ENCODE assay signal across 25 mouse cellular contexts in genomic region chr1:157297137-157297536, GRCm38 (mm10).
"Had no signal": no experiment of that assay in that cellular context is flagged by ENCODE, and none has a peak within 500 bp of the region (broad histone marks: within the 10 kb centered on the region; RNA-seq: fewer than 3 reads in every experiment).

No protein-coding gene starts in this region.

- H3K9ac ChIP-seq: heart, embryonic 12.5 days; hindbrain, embryonic 12.5 days; hindbrain, embryonic 14.5 days; limb, embryonic 12.5 days; liver, embryonic 13.5 days had no signal

- H3K4me2 ChIP-seq: heart, embryonic 12.5 days; hindbrain, embryonic 12.5 days; hindbrain, embryonic 14.5 days; limb, embryonic 12.5 days; liver, embryonic 11.5 days; liver, embryonic 13.5 days had no signal

- H3K9me3 ChIP-seq: heart, embryonic 10.5 days; heart, embryonic 12.5 days; hindbrain, embryonic 10.5 days; hindbrain, embryonic 12.5 days; limb, embryonic 10.5 days; limb, embryonic 12.5 days; liver, embryonic 13.5 days had no signal

- DNase-seq: gastrocnemius, adult 2 months; gastrocnemius, postnatal 10 days; gastrocnemius, postnatal 25 days; heart, adult 18-20 months; heart, postnatal 10 days; heart, postnatal 4 days; kidney, adult 18-20 months; kidney, adult 8-10 months; kidney, postnatal 10 days; kidney, postnatal 25 days; kidney, postnatal 4 days; liver; liver, embryonic 13.5 days had no signal

- ATAC-seq: hindbrain, postnatal 0 days; intestine, embryonic 16.5 days had no signal

- H3K4me1 ChIP-seq: heart, embryonic 10.5 days; heart, embryonic 12.5 days; hindbrain, embryonic 10.5 days; hindbrain, embryonic 12.5 days; limb, embryonic 10.5 days; limb, embryonic 12.5 days; liver, embryonic 13.5 days had no signal

- H3K4me3 ChIP-seq: gastrocnemius, adult 2 months; heart, embryonic 10.5 days; heart, embryonic 12.5 days; hindbrain, embryonic 10.5 days; hindbrain, embryonic 12.5 days; layer of hippocampus, adult 2 months; left cerebral cortex, adult 2 months; limb, embryonic 10.5 days; limb, embryonic 12.5 days; liver, embryonic 13.5 days had no signal

- H3K27ac ChIP-seq: gastrocnemius, adult 2 months; heart, embryonic 10.5 days; hindbrain, embryonic 10.5 days; hindbrain, embryonic 12.5 days; hindbrain, embryonic 14.5 days; hindbrain, postnatal 0 days; layer of hippocampus, adult 2 months; left cerebral cortex, adult 2 months; limb, embryonic 10.5 days; limb, embryonic 12.5 days; liver, embryonic 13.5 days had no signal

- H3K27me3 ChIP-seq: heart, embryonic 12.5 days; hindbrain, embryonic 12.5 days; limb, embryonic 12.5 days; liver, embryonic 13.5 days had no signal

- H3K36me3 ChIP-seq: heart, embryonic 12.5 days; limb, embryonic 12.5 days; liver, embryonic 13.5 days had no signal
